8 mouse cellular contexts compared by ENCODE assay signal in the genomic region with DNA sequence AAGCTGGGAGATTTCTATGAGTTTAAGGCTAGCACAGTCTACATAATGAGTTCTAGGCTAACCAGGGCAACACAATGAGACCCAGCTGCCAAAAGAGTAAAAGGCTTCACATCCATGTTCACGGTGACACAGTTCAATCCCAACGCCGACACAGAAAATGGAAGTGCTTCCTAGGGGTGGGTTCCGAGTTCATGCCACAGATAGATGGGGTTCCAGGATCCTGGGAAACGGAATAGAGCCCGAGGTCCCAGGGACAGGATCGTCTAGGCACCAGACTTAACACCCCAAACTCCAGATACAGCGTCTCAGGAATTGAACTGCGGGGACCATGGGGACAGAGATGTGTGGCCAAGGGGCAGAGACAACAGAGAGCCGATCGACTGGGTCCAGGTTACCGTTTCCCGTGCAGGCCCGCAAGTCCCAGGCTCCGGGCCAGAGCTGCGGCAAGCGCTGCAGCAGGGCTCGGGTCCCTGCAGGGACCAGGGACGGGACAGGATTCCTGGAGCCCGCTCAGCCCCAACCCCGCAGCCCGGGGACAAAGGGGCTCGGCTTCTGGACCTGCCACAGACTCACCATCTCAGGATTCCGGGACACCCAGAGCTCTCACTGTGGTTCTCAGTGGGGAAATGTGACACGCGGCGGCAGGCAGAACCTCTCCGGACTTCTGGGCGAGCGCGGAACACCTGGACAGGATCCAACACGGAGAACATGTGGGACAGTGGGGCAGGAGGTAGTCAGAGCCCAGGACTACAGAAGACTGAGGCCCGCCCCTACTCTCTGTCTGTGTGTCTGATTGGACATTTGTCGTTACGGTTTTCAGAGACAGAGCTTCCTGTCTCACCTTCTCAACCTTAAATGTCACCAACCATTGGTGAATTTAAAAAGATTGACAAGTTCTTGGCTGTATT. TPM values are rescaled to one million over a fixed set of nuclear protein-coding genes. Genes with fewer than 3 reads are reported as not detected.
DNase-seq lines count a peak whose midpoint lies in the region; ATAC-seq lines count a peak whose summit lies in the region.

Zfp599 (minus strand) TSS at position 712 of the 908 bp plus-strand sequence.

- H3K27me3 ChIP-seq in hindbrain, embryonic 16.5 days (replicated peaks; ENCODE audit: control insufficient read depth, insufficient read depth, low read length), result no peaks in the 10 kb centered on the region

- H3K9ac ChIP-seq in hindbrain, embryonic 16.5 days (ENCODE audit: low read depth, low read length), result peak within 1 kb of the TSS; percentile 68

- peak; percentile 99 for ATAC-seq in activated CD4-positive, CD25-positive, alpha-beta regulatory T cell, adult 4 months
- ATAC-seq in hindbrain, embryonic 16.5 days, result peak; percentile 97

- H3K4me2 ChIP-seq in hindbrain, embryonic 16.5 days (ENCODE audit: low read length), result peak within 1 kb of the TSS; percentile 62

- H3K27ac ChIP-seq in hindbrain, embryonic 16.5 days (ENCODE audit: low read depth, low read length), result no peak within 1 kb of the TSS

- H3K4me3 ChIP-seq in hindbrain, embryonic 16.5 days (ENCODE audit: low read length), result peak within 1 kb of the TSS; percentile 56

- peaks cover 6% of the 10 kb centered on the region for H3K9me3 ChIP-seq in hindbrain, embryonic 16.5 days (ENCODE audit: control insufficient read depth, low read length)

- WGBS in hindbrain, embryonic 16.5 days, result 2% methylated on average over 32 of the region's 35 CpGs

- peaks cover 9% of the 10 kb centered on the region for H3K36me3 ChIP-seq in hindbrain, embryonic 16.5 days (ENCODE audit: control insufficient read depth, insufficient read depth, low read length)

- no peaks in the 10 kb centered on the region for H3K4me1 ChIP-seq in hindbrain, embryonic 16.5 days (ENCODE audit: control insufficient read depth, insufficient read depth, low read depth, low read length)

- peak; percentile 23 to 52 for DNase-seq in cerebellum, postnatal 4 days (ENCODE audit: low spot score in 2 of 2)
- DNase-seq in frontal cortex, postnatal 36 days (ENCODE audit: low spot score in 2 of 2), result peak; percentile 63 to 72
- DNase-seq in left cerebral cortex, adult 11 months (ENCODE audit: low spot score), result peak; percentile 51
- DNase-seq in lung, postnatal 36 days, result peak; percentile 82
- DNase-seq in retina, postnatal 7 days (ENCODE audit: low read depth, low spot score), result peak; percentile 24
- DNase-seq in urinary bladder, adult 2 months (ENCODE audit: low spot score), result peak; percentile 44

RNA-seq across cellular contexts. Expression of gene Zfp599, which starts in this region (rescaled TPM):
- polyA plus RNA-seq in activated CD4-positive, CD25-positive, alpha-beta regulatory T cell, adult 4 months (2017; shearing (Covaris generic)), result 1 to 10 TPM; 6.3 to 7.1 TPM
- 7.1 and 7.4 TPM in 2 replicates for polyA plus RNA-seq in hindbrain, embryonic 16.5 days (2015; fragmentation: Nextera tagmentation; extraction: Ambion mirVana)
- polyA plus RNA-seq in urinary bladder, adult 2 months (2012; rRNA removed), result 0.26 and 0.34 TPM in 2 replicates

Comparison
In these comparisons a context has a peak if more than half of its experiments do, and no peak if none do; other contexts are left out.
1. Peak in DNase-seq in urinary bladder, adult 2 months; RNA of the gene not detected or under 1 TPM.
2. DNase-seq: peak in every context shown above with its lines; median percentile 82 in lung, postnatal 36 days; 68 in frontal cortex, postnatal 36 days; 51 in left cerebral cortex, adult 11 months; 44 in urinary bladder, adult 2 months; 38 in cerebellum, postnatal 4 days; 24 in retina, postnatal 7 days.